Mouse (Mus musculus) kidney, postnatal 25 days (tissue): ENCODE measurements at regions not wholly inside any gene's neighbourhood (a gene's known extent, or its start where the extent isn't known, plus 50 kb on each side); places are given as distances from the start of the nearest gene placed in this dataset.
A peak's percentile ranks its signal among the peaks of the same experiment; 100 is the strongest.

Source experiments
- DNase-seq, 2 experiments: peaks; one replicate each; pipeline ENCODE4 v3.0.0; 2021; ENCODE audit warnings: mixed read lengths in 2 of 2

GRCm38 (mm10) chr13:54318601-54319000 is 52.5 kb upstream of the Cplx2 start:
- DNase-seq, result peak in 1 of 2 experiments; percentile 26

DNA sequence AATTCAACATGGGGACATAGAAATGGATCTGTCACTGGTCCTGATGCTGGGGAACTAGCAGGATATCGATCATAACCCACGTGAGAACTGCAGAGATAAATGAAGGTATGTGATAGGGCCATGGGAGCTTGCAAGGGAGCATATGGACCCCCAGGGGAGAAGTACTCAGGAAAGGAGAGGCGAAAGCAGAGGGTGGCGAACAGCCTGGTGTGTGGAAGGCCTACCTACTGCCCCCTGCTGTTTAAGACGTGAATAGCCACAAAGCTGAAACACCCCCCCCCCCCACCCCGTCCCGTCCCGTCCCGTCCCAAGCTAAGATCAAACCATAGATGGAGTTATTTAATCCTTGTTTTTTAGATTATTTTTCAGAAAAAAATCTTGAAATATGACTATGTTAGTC is 50.9 kb upstream of the Cplx2 start:
- no peak for DNase-seq

DNA sequence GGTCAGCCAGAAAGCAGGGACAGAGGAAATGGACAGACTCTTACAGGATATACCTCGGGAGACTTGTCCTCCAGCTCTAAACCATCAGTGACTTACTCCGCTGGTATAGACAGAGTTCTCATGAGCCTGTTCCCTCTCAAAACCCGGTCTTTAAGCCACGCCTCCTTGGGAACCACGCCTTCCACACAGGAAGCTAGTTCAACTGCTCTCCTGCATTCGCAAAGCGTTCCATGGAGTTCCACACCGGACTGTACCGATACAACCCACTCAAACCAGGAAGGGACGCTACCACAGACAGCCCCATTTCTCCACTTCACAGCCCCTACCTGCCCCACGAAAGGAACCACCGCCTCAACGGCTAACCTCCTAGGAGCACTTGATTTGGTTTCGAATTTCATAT is 50.1 kb upstream of the Cplx2 start:
- no peak for DNase-seq
